In the genomic region with DNA sequence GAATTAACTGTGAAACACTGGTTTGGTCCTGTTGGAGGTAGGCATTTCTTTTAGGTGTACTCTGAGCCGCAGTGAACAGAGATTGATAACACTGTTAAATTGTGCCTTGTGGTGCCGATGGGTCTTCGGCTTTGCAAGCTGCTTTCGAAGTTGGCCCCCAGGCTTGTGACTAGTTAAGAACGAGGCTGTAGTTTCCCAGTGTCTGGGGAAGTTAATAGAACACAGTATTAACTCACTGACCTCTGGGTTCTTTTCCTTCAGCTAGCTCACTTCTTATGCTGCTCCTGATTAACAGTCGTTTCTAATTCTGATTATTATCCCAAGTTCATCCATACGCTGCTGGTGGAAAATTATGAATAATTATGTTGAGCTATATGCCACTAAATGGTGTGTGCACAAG, we compare ENCODE assay signal across 10 mouse cellular contexts. TPM values are rescaled to one million over a fixed set of nuclear protein-coding genes. Genes with fewer than 3 reads are reported as not detected.
DNase-seq lines count a peak whose midpoint lies in the region; ATAC-seq and TF ChIP-seq lines count a peak whose summit lies in the region.
"Had no signal": no experiment of that assay in that cellular context is flagged by ENCODE, and none has a peak within 500 bp of the region (broad histone marks: within the 10 kb centered on the region; RNA-seq: fewer than 3 reads in every experiment).

No protein-coding gene starts in this region.

- DNase-seq in heart, postnatal 0 days (ENCODE audit: low spot score): no peak
- DNase-seq in heart, adult 18-20 months: no peak
- DNase-seq in kidney, postnatal 10 days: peak; percentile 61
- DNase-seq in thymus, postnatal 10 days (ENCODE audit: low spot score in 2 of 2): no peak
- no peak for DNase-seq in ovary, postnatal 14 days (ENCODE audit: low spot score)
- no peak for DNase-seq in frontal cortex, adult 2 months (ENCODE audit: extremely low spot score in 1 of 2, low spot score in 1 of 2)
- DNase-seq: thymus, postnatal 36 days had no signal

- H3ac ChIP-seq in myocyte (ENCODE audit: control insufficient read depth, insufficient read length): peak overlapping the region; percentile 65

- peaks cover under 1% of the 10 kb centered on the region; the same call in 1 of the 2 replicates for H3K36me3 ChIP-seq in heart, postnatal 0 days (replicated peaks; ENCODE audit: control insufficient read depth, insufficient read depth, low read length)
- H3K36me3 ChIP-seq in forebrain, embryonic 12.5 days (replicated peaks): peaks cover under 1% of the 10 kb centered on the region; the same call in 1 of the 2 replicates
- peaks cover 10% of the 10 kb centered on the region for H3K36me3 ChIP-seq in myocyte (ENCODE audit: control insufficient read depth, insufficient read depth)

- H3K9ac ChIP-seq in heart, postnatal 0 days (replicated peaks; ENCODE audit: low read depth, low read length): peak overlapping the region; percentile 89; the same call in 1 of the 2 replicates
- no peak overlapping the region; the same call in 1 of the 2 replicates for H3K9ac ChIP-seq in forebrain, embryonic 12.5 days

- peak overlapping the region; percentile 99 for H3K4me3 ChIP-seq in heart, postnatal 0 days (ENCODE audit: low read depth, low read length)
- H3K4me3 ChIP-seq in forebrain, embryonic 12.5 days (replicated peaks): peak overlapping the region; percentile 84
- peak overlapping the region; percentile 44 for H3K4me3 ChIP-seq in myocyte

- H3K4me1 ChIP-seq in heart, postnatal 0 days (ENCODE audit: control insufficient read depth, insufficient read depth): peaks cover 8% of the 10 kb centered on the region; the same call in 1 of the 2 replicates
- peaks cover 14% of the 10 kb centered on the region for H3K4me1 ChIP-seq in forebrain, embryonic 12.5 days

- 23% methylated on average over 7 of the region's 7 CpGs for WGBS in heart, postnatal 0 days
- 59% methylated on average over 7 of the region's 7 CpGs for WGBS in forebrain, embryonic 12.5 days

- TF ChIP-seq EP300 in heart, postnatal 0 days (IDR thresholded peaks at IDR 0.05; ENCODE audit: low read depth): no peak

- no peaks in the 10 kb centered on the region for H3K27me3 ChIP-seq in heart, postnatal 0 days (ENCODE audit: control insufficient read depth, insufficient read depth, low read length)
- no peaks in the 10 kb centered on the region for H3K27me3 ChIP-seq in forebrain, embryonic 12.5 days
- H3K27me3 ChIP-seq in myocyte (ENCODE audit: control insufficient read depth, insufficient read depth, insufficient read length): no peaks in the 10 kb centered on the region

- no peak for TF ChIP-seq CTCF in heart, postnatal 0 days (IDR thresholded peaks at IDR 0.05; ENCODE audit: low read depth)

- H3K4me2 ChIP-seq in heart, postnatal 0 days (ENCODE audit: low read depth, low read length): peak overlapping the region; percentile 67
- H3K4me2 ChIP-seq in forebrain, embryonic 12.5 days: peak overlapping the region; percentile 62
- peak overlapping the region; percentile 84 for H3K4me2 ChIP-seq in myocyte (ENCODE audit: low read depth)

- no peak for TF ChIP-seq POLR2A in myocyte (IDR thresholded peaks at IDR 0.05; ENCODE audit: insufficient read length, low read depth)

- ATAC-seq in heart, postnatal 0 days (ENCODE audit: insufficient read depth, low read depth): no peak
- no peak for ATAC-seq in forebrain, embryonic 12.5 days (ENCODE audit: low FRiP score)

- peaks cover 21% of the 10 kb centered on the region for H3K79me2 ChIP-seq in myocyte (ENCODE audit: control insufficient read depth, insufficient read depth)

- H3K27ac ChIP-seq in heart, postnatal 0 days (ENCODE audit: low read depth): no peak overlapping the region
- no peak overlapping the region for H3K27ac ChIP-seq in forebrain, embryonic 12.5 days

- no peaks in the 10 kb centered on the region for H3K9me3 ChIP-seq in heart, postnatal 0 days (replicated peaks; ENCODE audit: control insufficient read depth, low read length)
- no peaks in the 10 kb centered on the region for H3K9me3 ChIP-seq in forebrain, embryonic 12.5 days

TF ChIP-seq in myocyte, 11 proteins besides CTCF, POLR2A, EP300 and RAD21:
- no peak for TF ChIP-seq TCF12 (IDR thresholded peaks at IDR 0.05; ENCODE audit: insufficient read depth, poor library complexity, severe bottlenecking)
- no peak for TF ChIP-seq POLR2AphosphoS2 (IDR thresholded peaks at IDR 0.05; ENCODE audit: insufficient read length, low read depth)
- no peak for TF ChIP-seq CEBPB (IDR thresholded peaks at IDR 0.05; ENCODE audit: insufficient read depth, poor library complexity, severe bottlenecking)
- no peak for TF ChIP-seq MYOG (IDR thresholded peaks at IDR 0.05; ENCODE audit: control insufficient read depth in 1 of 3, insufficient read depth in 1 of 3, insufficient read length in 2 of 3, low read depth in 2 of 3)
- TF ChIP-seq REST (IDR thresholded peaks at IDR 0.05; ENCODE audit: insufficient read depth, insufficient read length): no peak
- TF ChIP-seq E2F4 (IDR thresholded peaks at IDR 0.05; ENCODE audit: insufficient read depth): no peak
- TF ChIP-seq MYOD1 (IDR thresholded peaks at IDR 0.05; ENCODE audit: control insufficient read depth in 1 of 3, insufficient read length in 2 of 3, low read depth in 2 of 3): no peak
- TF ChIP-seq USF1 (IDR thresholded peaks at IDR 0.05; ENCODE audit: low read depth): no peak
- no peak for TF ChIP-seq SRF (IDR thresholded peaks at IDR 0.05; ENCODE audit: control insufficient read depth, insufficient read length, low read depth)
- TF ChIP-seq TCF3 (IDR thresholded peaks at IDR 0.05; ENCODE audit: insufficient read length, low read depth): no peak
- no peak for TF ChIP-seq MAX (IDR thresholded peaks at IDR 0.05; ENCODE audit: low read depth)

RNA-seq across cellular contexts. Expression of gene Stx7, which starts 1.0 kb away (rescaled TPM):
- 30.1 and 35.6 TPM in 2 replicates for total RNA-seq in heart, postnatal 0 days (2014; rRNA removed; ENCODE audit: low replicate concordance)
- 67.8 and 68.8 TPM in 2 replicates for polyA plus RNA-seq in heart, postnatal 0 days (2015; fragmentation: Nextera tagmentation; extraction: Ambion mirVana)
- 10 to 100 TPM; 44.9 to 51.8 TPM for total RNA-seq in heart, adult 18-20 months (2021)
- 115 and 121 TPM in 2 replicates for polyA plus RNA-seq in forebrain, embryonic 12.5 days (2016; fragmentation: Nextera tagmentation; extraction: Ambion mirVana)
- polyA plus RNA-seq in myocyte (2012; fragmentation: generic; extraction: Trizol): 54.6 TPM
- polyA plus RNA-seq in frontal cortex, adult 2 months (2012; rRNA removed): 174 and 175 TPM in 2 replicates

RNA-seq across cellular contexts. Expression of gene Taar9, which starts 40.8 kb away (rescaled TPM):
- not detected in 2 replicates for total RNA-seq in heart, postnatal 0 days (2014; rRNA removed; ENCODE audit: low replicate concordance)
- not detected in 2 replicates for polyA plus RNA-seq in heart, postnatal 0 days (2015; fragmentation: Nextera tagmentation; extraction: Ambion mirVana)
- total RNA-seq in heart, adult 18-20 months (2021): not detected
- polyA plus RNA-seq in forebrain, embryonic 12.5 days (2016; fragmentation: Nextera tagmentation; extraction: Ambion mirVana): not detected in 2 replicates
- not detected for polyA plus RNA-seq in myocyte (2012; fragmentation: generic; extraction: Trizol)
- not detected in 2 replicates for polyA plus RNA-seq in frontal cortex, adult 2 months (2012; rRNA removed)
- total RNA-seq: hematopoietic stem cell, adult 5-6 weeks had no signal

RNA-seq across cellular contexts. Expression of gene Taar8c, which starts 48.4 kb away (rescaled TPM):
- total RNA-seq in heart, postnatal 0 days (2014; rRNA removed; ENCODE audit: low replicate concordance): not detected in 2 replicates
- not detected in 2 replicates for polyA plus RNA-seq in heart, postnatal 0 days (2015; fragmentation: Nextera tagmentation; extraction: Ambion mirVana)
- not detected for total RNA-seq in heart, adult 18-20 months (2021)
- not detected in 2 replicates for polyA plus RNA-seq in forebrain, embryonic 12.5 days (2016; fragmentation: Nextera tagmentation; extraction: Ambion mirVana)
- not detected for polyA plus RNA-seq in myocyte (2012; fragmentation: generic; extraction: Trizol)
- polyA plus RNA-seq in frontal cortex, adult 2 months (2012; rRNA removed): not detected in 2 replicates
- total RNA-seq: hematopoietic stem cell, adult 5-6 weeks had no signal

RNA-seq across cellular contexts. Expression of gene Taar8b, which starts 58.0 kb away (rescaled TPM):
- total RNA-seq in heart, postnatal 0 days (2014; rRNA removed; ENCODE audit: low replicate concordance): not detected in 2 replicates
- not detected in 2 replicates for polyA plus RNA-seq in heart, postnatal 0 days (2015; fragmentation: Nextera tagmentation; extraction: Ambion mirVana)
- total RNA-seq in heart, adult 18-20 months (2021): not detected
- not detected in 2 replicates for polyA plus RNA-seq in forebrain, embryonic 12.5 days (2016; fragmentation: Nextera tagmentation; extraction: Ambion mirVana)
- not detected for polyA plus RNA-seq in myocyte (2012; fragmentation: generic; extraction: Trizol)
- not detected in 2 replicates for polyA plus RNA-seq in frontal cortex, adult 2 months (2012; rRNA removed)
- total RNA-seq: hematopoietic stem cell, adult 5-6 weeks had no signal

Comparison
In these comparisons a context has a peak if more than half of its experiments do, and no peak if none do; other contexts are left out.
1. H3K4me3 ChIP-seq: peak in every context shown above with its lines; median percentile 99 in heart, postnatal 0 days; 84 in forebrain, embryonic 12.5 days; 44 in myocyte.